Mouse (Mus musculus): Measurements from ENCODE around the gene 1110032A03Rik.

GRCm38 (mm10) chr9:50742744-50743143, 32.6 kb downstream of the 1110032A03Rik start:
- TF ChIP-seq CTCF (IDR thresholded peaks at IDR 0.05; ENCODE audit: borderline replicate concordance, extremely low read depth, insufficient read depth, insufficient read length) (no peak), POLR2A (IDR thresholded peaks at IDR 0.05; ENCODE audit: borderline replicate concordance, extremely low read depth, insufficient read depth, insufficient read length, poor library complexity, severe bottlenecking) (no peak)
